Mouse (Mus musculus) bone marrow, adult 2 months (tissue): ENCODE results near the gene Mybphl.

ENCODE experiments used
- CTCF ChIP-seq: fragments of 200-500 bp; IDR thresholded peaks from 2 replicates; pipeline ENCODE4 v1.5.1; 2011; ENCODE audit warnings: low read length, control low read depth; ENCODE audit not compliant: control insufficient read depth, insufficient read depth
- POLR2A ChIP-seq: fragments of 200-500 bp; IDR thresholded peaks from 2 replicates; pipeline ENCODE4 v1.6.1; 2011; ENCODE audit warnings: low read depth, mild to moderate bottlenecking, control low read depth, low read length, borderline replicate concordance; ENCODE audit not compliant: control insufficient read depth

DNA sequence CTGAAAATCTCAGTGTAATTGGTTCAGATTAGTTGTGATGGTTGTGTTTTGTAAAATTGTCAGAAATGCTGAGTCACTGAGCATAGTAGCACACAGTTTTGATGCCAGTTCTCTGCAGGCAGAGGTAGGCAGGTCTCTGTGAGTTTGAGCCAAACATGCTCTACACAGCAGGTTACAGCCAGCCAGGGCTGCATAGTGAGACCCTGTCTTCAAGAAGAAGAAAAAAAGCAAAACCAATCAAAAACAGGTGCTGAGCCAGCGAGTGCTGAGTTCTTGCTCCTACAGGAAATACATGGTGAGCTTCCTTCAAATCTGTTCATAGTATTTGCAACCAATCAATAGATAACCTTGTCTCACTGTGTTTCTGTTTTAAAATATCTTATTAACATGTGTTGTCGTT is 46.2 kb upstream of the Mybphl start:
- TF ChIP-seq POLR2A, result no peak
- no peak for TF ChIP-seq CTCF
